Mouse (Mus musculus): ENCODE results near the gene Slit1.

The Slit1 gene

GRCm38 (mm10) chr19:41655089-41655783 is 88.2 kb downstream of the Slit1 start:
- DNase-seq (ENCODE audit: low read depth): no peak

GRCm38 (mm10) chr19:41651967-41652366 is 91.5 kb downstream of the Slit1 start:
- no peak for DNase-seq (ENCODE audit: low read depth)

GRCm38 (mm10) chr19:41649394-41649793 is 94.1 kb downstream of the Slit1 start:
- DNase-seq (ENCODE audit: low read depth): no peak

- DNase-seq (ENCODE audit: low read depth): peak; percentile 85
Measured at GRCm38 (mm10) chr19:41646947-41647631, 96.4 kb downstream of the Slit1 start.

- no peak for DNase-seq (ENCODE audit: low read depth)
Measured at GRCm38 (mm10) chr19:41643010-41643409, 100.5 kb downstream of the Slit1 start.

- no peak for DNase-seq (ENCODE audit: low read depth)
Measured at GRCm38 (mm10) chr19:41634999-41635398, 108.5 kb downstream of the Slit1 start.

- DNase-seq (ENCODE audit: low read depth): no peak
Measured at GRCm38 (mm10) chr19:41634099-41634498, 109.4 kb downstream of the Slit1 start.

- peak; percentile 63 for DNase-seq (ENCODE audit: low read depth)
Measured at GRCm38 (mm10) chr19:41629532-41629931, 113.9 kb downstream of the Slit1 start.

GRCm38 (mm10) chr19:41628970-41629369 is 114.5 kb downstream of the Slit1 start:
- no peak for DNase-seq (ENCODE audit: low read depth)

GRCm38 (mm10) chr19:41620366-41621092 is 122.9 kb downstream of the Slit1 start:
- DNase-seq (ENCODE audit: low read depth): no peak

GRCm38 (mm10) chr19:41618771-41619385 is 124.6 kb downstream of the Slit1 start:
- no peak for DNase-seq (ENCODE audit: low read depth)

- no peak for DNase-seq (ENCODE audit: low read depth)
Measured at GRCm38 (mm10) chr19:41618153-41618657, 125.3 kb downstream of the Slit1 start.

- no peak for DNase-seq (ENCODE audit: low read depth)
Measured at GRCm38 (mm10) chr19:41617102-41617501, 126.4 kb downstream of the Slit1 start.

GRCm38 (mm10) chr19:41616274-41616673 is 127.2 kb downstream of the Slit1 start:
- DNase-seq (ENCODE audit: low read depth): no peak

- peak; percentile 18 for DNase-seq (ENCODE audit: low read depth)
Measured at GRCm38 (mm10) chr19:41615606-41616224, 127.8 kb downstream of the Slit1 start.

- DNase-seq (ENCODE audit: low read depth): no peak
Measured at GRCm38 (mm10) chr19:41613325-41614087, 130.0 kb downstream of the Slit1 start.

GRCm38 (mm10) chr19:41611683-41612082 is 131.8 kb downstream of the Slit1 start:
- DNase-seq (ENCODE audit: low read depth): no peak

- DNase-seq (ENCODE audit: low read depth): no peak
Measured at GRCm38 (mm10) chr19:41606208-41606987, 137.1 kb downstream of the Slit1 start.

- DNase-seq (ENCODE audit: low read depth): no peak
Measured at GRCm38 (mm10) chr19:41600647-41601046, 142.8 kb downstream of the Slit1 start.
